In the genomic region with DNA sequence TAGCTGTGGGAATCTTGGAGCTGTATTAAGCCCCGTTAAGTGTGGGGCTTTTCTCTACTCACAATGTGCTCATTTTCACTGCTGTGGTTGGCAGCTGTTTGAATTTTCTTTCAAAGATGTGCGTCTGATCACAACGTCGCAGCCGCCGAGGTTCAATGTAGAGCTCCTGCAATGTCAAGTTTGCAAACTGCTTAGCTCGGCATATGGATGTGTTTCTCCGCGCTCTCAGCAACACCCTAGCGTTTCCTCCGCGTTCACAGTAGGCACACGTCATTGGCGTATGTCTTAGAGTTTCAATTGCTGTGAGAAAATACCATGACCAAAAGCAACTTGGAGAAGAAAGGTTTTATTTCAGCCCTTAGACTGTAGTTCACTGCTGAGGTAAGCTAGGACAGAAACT, we compare ENCODE assay signal across 33 mouse cellular contexts. TPM values are rescaled to one million over a fixed set of nuclear protein-coding genes. Genes with fewer than 3 reads are reported as not detected.
DNase-seq lines count a peak whose midpoint lies in the region; ATAC-seq lines count a peak whose summit lies in the region.
"Had no signal": no experiment of that assay in that cellular context is flagged by ENCODE, and none has a peak within 500 bp of the region (broad histone marks: within the 10 kb centered on the region; RNA-seq: fewer than 3 reads in every experiment).

No protein-coding gene starts in this region.

- no peaks in the 10 kb centered on the region for H3K4me1 ChIP-seq in forebrain, embryonic 14.5 days (ENCODE audit: control insufficient read depth, insufficient read depth, low read length)
- no peaks in the 10 kb centered on the region for H3K4me1 ChIP-seq in forebrain, embryonic 15.5 days
- 0 out of 2 replicates have a peak, but pooled peaks cover 9% of the 10 kb centered on the region for H3K4me1 ChIP-seq in heart, embryonic 13.5 days
- H3K4me1 ChIP-seq: embryonic facial prominence, embryonic 15.5 days; forebrain, embryonic 12.5 days; midbrain, embryonic 13.5 days; stomach, embryonic 15.5 days had no signal

- no peak overlapping the region for H3K4me3 ChIP-seq in forebrain, embryonic 14.5 days (ENCODE audit: low read depth, low read length)
- no peak overlapping the region for H3K4me3 ChIP-seq in forebrain, embryonic 15.5 days
- H3K4me3 ChIP-seq in heart, embryonic 13.5 days: no peak overlapping the region
- H3K4me3 ChIP-seq: embryonic facial prominence, embryonic 15.5 days; forebrain, embryonic 12.5 days; midbrain, embryonic 13.5 days; stomach, embryonic 15.5 days had no signal

- no peaks in the 10 kb centered on the region for H3K27me3 ChIP-seq in forebrain, embryonic 14.5 days (replicated peaks; ENCODE audit: control insufficient read depth, insufficient read depth, low read length)
- H3K27me3 ChIP-seq in forebrain, embryonic 15.5 days: no peaks in the 10 kb centered on the region
- H3K27me3 ChIP-seq in heart, embryonic 13.5 days (replicated peaks): no peaks in the 10 kb centered on the region
- H3K27me3 ChIP-seq: embryonic facial prominence, embryonic 15.5 days; forebrain, embryonic 12.5 days; midbrain, embryonic 13.5 days; Patski; stomach, embryonic 15.5 days had no signal

- DNase-seq in forebrain, embryonic 14.5 days (ENCODE audit: low spot score): peak; percentile 7
- DNase-seq in heart, postnatal 10 days: no peak
- DNase-seq in right cerebral cortex, adult 18-20 months: peak; percentile 18
- DNase-seq in right cerebral cortex, postnatal 36 days (ENCODE audit: low spot score in 2 of 2): no peak
- no peak for DNase-seq in cerebellum, postnatal 36 days
- DNase-seq: adrenal gland, postnatal 10 days; cerebellum, adult 11-12 months; cerebellum, adult 9-11 months; gastrocnemius, postnatal 25 days; heart, adult 11 months; kidney, adult 9 months; kidney, postnatal 10 days; layer of hippocampus, postnatal 36 days; liver; lung, adult 2 months; lung, postnatal 10 days; retina, postnatal 1 day had no signal

- no peak overlapping the region for H3K9ac ChIP-seq in forebrain, embryonic 14.5 days (ENCODE audit: low read length)
- no peak overlapping the region for H3K9ac ChIP-seq in forebrain, embryonic 15.5 days (replicated peaks)
- H3K9ac ChIP-seq in heart, embryonic 13.5 days: no peak overlapping the region
- H3K9ac ChIP-seq: embryonic facial prominence, embryonic 15.5 days; forebrain, embryonic 12.5 days; hindbrain, embryonic 14.5 days; liver, embryonic 14.5 days; midbrain, embryonic 13.5 days; stomach, embryonic 15.5 days had no signal

- H3K4me2 ChIP-seq in forebrain, embryonic 14.5 days (ENCODE audit: low read length): no peak overlapping the region
- no peak overlapping the region for H3K4me2 ChIP-seq in forebrain, embryonic 15.5 days (replicated peaks)
- peak overlapping the region; percentile 28 for H3K4me2 ChIP-seq in heart, embryonic 13.5 days
- H3K4me2 ChIP-seq: embryonic facial prominence, embryonic 15.5 days; forebrain, embryonic 12.5 days; hindbrain, embryonic 14.5 days; midbrain, embryonic 13.5 days; stomach, embryonic 15.5 days had no signal

- no peaks in the 10 kb centered on the region for H3K36me3 ChIP-seq in forebrain, embryonic 14.5 days (ENCODE audit: control insufficient read depth, insufficient read depth, low read length)
- no peaks in the 10 kb centered on the region for H3K36me3 ChIP-seq in forebrain, embryonic 15.5 days
- no peaks in the 10 kb centered on the region for H3K36me3 ChIP-seq in heart, embryonic 13.5 days
- H3K36me3 ChIP-seq: embryonic facial prominence, embryonic 15.5 days; forebrain, embryonic 12.5 days; midbrain, embryonic 13.5 days; stomach, embryonic 15.5 days had no signal

- WGBS in forebrain, embryonic 14.5 days: 66% methylated on average over 14 of the region's 14 CpGs
- WGBS in forebrain, embryonic 15.5 days: 63% methylated on average over 14 of the region's 14 CpGs
- 74% methylated on average over 14 of the region's 14 CpGs for WGBS in heart, embryonic 13.5 days

- intact Hi-C loops in heart, postnatal 10 days (cut with DNase I): no loop called here

- ATAC-seq in forebrain, embryonic 14.5 days: no peak
- no peak for ATAC-seq in forebrain, embryonic 15.5 days (replicated peaks)
- no peak for ATAC-seq in heart, embryonic 13.5 days (ENCODE audit: extremely low read depth, insufficient number of reproducible peaks, low FRiP score, low TSS enrichment)
- ATAC-seq: intestine, postnatal 0 days; midbrain, embryonic 13.5 days; Patski had no signal

- no peak overlapping the region for H3K27ac ChIP-seq in forebrain, embryonic 14.5 days (ENCODE audit: low read depth, low read length)
- no peak overlapping the region for H3K27ac ChIP-seq in forebrain, embryonic 15.5 days (replicated peaks)
- peak overlapping the region; percentile 38 for H3K27ac ChIP-seq in heart, embryonic 13.5 days (replicated peaks)
- H3K27ac ChIP-seq: embryonic facial prominence, embryonic 15.5 days; forebrain, embryonic 12.5 days; hindbrain, embryonic 14.5 days; liver, embryonic 14.5 days; macrophage; midbrain, embryonic 13.5 days; stomach, embryonic 15.5 days had no signal

- H3K9me3 ChIP-seq in forebrain, embryonic 14.5 days (replicated peaks; ENCODE audit: control insufficient read depth, low read length): no peaks in the 10 kb centered on the region
- H3K9me3 ChIP-seq in forebrain, embryonic 15.5 days: no peaks in the 10 kb centered on the region
- no peaks in the 10 kb centered on the region for H3K9me3 ChIP-seq in heart, embryonic 13.5 days
- H3K9me3 ChIP-seq: embryonic facial prominence, embryonic 15.5 days; forebrain, embryonic 12.5 days; midbrain, embryonic 13.5 days; stomach, embryonic 15.5 days had no signal

RNA-seq across cellular contexts. Expression of a gene that starts 5.1 kb away (rescaled TPM):
- not detected in 2 replicates for polyA plus RNA-seq in forebrain, embryonic 14.5 days (2014; fragmentation: Nextera tagmentation; extraction: Ambion mirVana)
- polyA plus RNA-seq in forebrain, embryonic 15.5 days (2015; fragmentation: Nextera tagmentation; extraction: Ambion mirVana): not detected in 2 replicates
- polyA plus RNA-seq in heart, embryonic 13.5 days (2015; fragmentation: Nextera tagmentation; extraction: Ambion mirVana): not detected in 2 replicates
- total RNA-seq in heart, postnatal 10 days (2021): not detected
- total RNA-seq: adrenal gland, postnatal 10 days; gastrocnemius, adult 18-20 months; gastrocnemius, postnatal 25 days; layer of hippocampus, postnatal 36 days; MEL had no signal
- polyA plus RNA-seq: embryonic facial prominence, embryonic 15.5 days; forebrain, embryonic 12.5 days; heart, embryonic 16.5 days; hindbrain, embryonic 14.5 days; intestine, postnatal 0 days; limb, embryonic 11.5 days; liver, embryonic 14.5 days; lung, adult 2 months; macrophage; midbrain, embryonic 13.5 days; neural tube, embryonic 14.5 days; Patski; stomach, embryonic 15.5 days had no signal

Comparison
In these comparisons a context has a peak if more than half of its experiments do, and no peak if none do; other contexts are left out.
1. DNase-seq: peak in forebrain, embryonic 14.5 days (single experiment) and right cerebral cortex, adult 18-20 months (single experiment); none in heart, postnatal 10 days (0 of 2), right cerebral cortex, postnatal 36 days (0 of 2) and cerebellum, postnatal 36 days (0 of 2).